8 mouse cellular contexts compared by ENCODE assay signal in the genomic region with DNA sequence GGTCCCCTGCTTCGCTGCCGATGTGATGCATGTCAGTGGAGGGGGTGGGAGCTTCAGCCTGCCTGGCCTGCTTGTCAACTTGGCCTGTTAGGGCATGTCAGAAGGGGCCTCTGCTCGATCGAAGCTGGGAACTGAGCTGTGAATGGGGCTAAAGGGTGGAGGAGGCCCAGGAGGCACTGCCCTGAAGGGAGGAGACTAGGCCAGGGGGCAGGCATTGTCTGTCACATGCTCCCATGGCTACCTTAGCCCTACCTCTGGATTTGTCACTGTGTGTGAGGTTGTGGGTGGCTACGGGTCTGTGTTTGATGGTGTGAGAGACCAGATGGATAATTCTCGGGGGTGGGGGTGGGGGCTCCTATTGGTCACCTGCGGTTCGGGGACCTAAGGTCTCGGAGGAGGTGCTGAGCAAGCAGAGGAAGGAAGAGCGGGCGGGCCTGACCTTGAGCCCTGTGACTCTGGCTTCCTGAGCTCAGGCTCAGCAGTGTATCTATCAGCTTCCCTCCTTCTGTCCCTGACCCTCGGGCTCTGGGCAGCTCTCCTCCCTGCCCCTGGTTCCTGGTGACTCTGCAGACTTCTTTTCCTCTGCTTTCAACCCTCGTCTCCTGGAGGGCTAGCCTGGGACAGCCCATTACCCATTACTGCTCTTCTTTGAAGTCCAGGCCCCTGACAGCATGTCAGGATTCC. TPM values are rescaled to one million over a fixed set of nuclear protein-coding genes. Genes with fewer than 3 reads are reported as not detected.
A peak's percentile ranks its signal among the peaks of the same experiment; 100 is the strongest.
DNase-seq lines count a peak whose midpoint lies in the region; ATAC-seq and TF ChIP-seq lines count a peak whose summit lies in the region.

No protein-coding gene starts in this region.

- H3K9ac ChIP-seq in embryonic facial prominence, embryonic 14.5 days (ENCODE audit: low read depth, low read length): no peak overlapping the region
- H3K9ac ChIP-seq in intestine, embryonic 15.5 days: peak overlapping the region; percentile 40
- H3K9ac ChIP-seq in liver, postnatal 0 days (replicated peaks): peak overlapping the region; percentile 64
- H3K9ac ChIP-seq in stomach, embryonic 16.5 days (ENCODE audit: low read length): peak overlapping the region; percentile 57

- intact Hi-C loops in left cerebral cortex, adult 2 months (cut with DNase I): no loop called here
- intact Hi-C loops in left cerebral cortex, postnatal 14 days (cut with DNase I): no loop called here

- 53% methylated on average over 12 of the region's 13 CpGs for WGBS in embryonic facial prominence, embryonic 14.5 days
- 41% methylated on average over 13 of the region's 13 CpGs for WGBS in intestine, embryonic 15.5 days
- WGBS in liver, postnatal 0 days (ENCODE audit: insufficient replicate concordance): 14% methylated on average over 13 of the region's 13 CpGs
- 40% methylated on average over 13 of the region's 13 CpGs for WGBS in stomach, embryonic 16.5 days

- peaks cover 52% of the 10 kb centered on the region for H3K4me1 ChIP-seq in embryonic facial prominence, embryonic 14.5 days (ENCODE audit: control insufficient read depth, insufficient read depth, low read length)
- H3K4me1 ChIP-seq in intestine, embryonic 15.5 days (replicated peaks): peaks cover 60% of the 10 kb centered on the region
- H3K4me1 ChIP-seq in liver, postnatal 0 days (ENCODE audit: insufficient read depth): peaks cover 64% of the 10 kb centered on the region
- peaks cover 55% of the 10 kb centered on the region for H3K4me1 ChIP-seq in stomach, embryonic 16.5 days (ENCODE audit: control insufficient read depth, insufficient read depth, low read length)

- no peaks in the 10 kb centered on the region for H3K9me3 ChIP-seq in embryonic facial prominence, embryonic 14.5 days (ENCODE audit: control insufficient read depth, low read length)
- H3K9me3 ChIP-seq in intestine, embryonic 15.5 days: no peaks in the 10 kb centered on the region
- H3K9me3 ChIP-seq in liver, postnatal 0 days (ENCODE audit: low read length): no peaks in the 10 kb centered on the region
- no peaks in the 10 kb centered on the region for H3K9me3 ChIP-seq in stomach, embryonic 16.5 days (replicated peaks; ENCODE audit: control insufficient read depth, low read length)

- no peak for DNase-seq in left cerebral cortex, adult 2 months (ENCODE audit: extremely low spot score in 1 of 2, low spot score in 2 of 2)
- DNase-seq in left cerebral cortex, postnatal 14 days (ENCODE audit: low spot score in 2 of 2): no peak
- DNase-seq in embryonic facial prominence, embryonic 14.5 days (ENCODE audit: low spot score): peak; percentile 75
- DNase-seq in liver, postnatal 0 days: peak; percentile 77
- DNase-seq in c-Kit-positive CD71-positive TER-119-positive erythroid progenitor cells, embryonic 14.5 days (ENCODE audit: low spot score): no peak
- DNase-seq in right cerebral cortex, adult 18-20 months: no peak

- peak; percentile 28 for ATAC-seq in embryonic facial prominence, embryonic 14.5 days (ENCODE audit: low read depth)
- peak; percentile 65 for ATAC-seq in intestine, embryonic 15.5 days
- ATAC-seq in liver, postnatal 0 days: peak; percentile 73
- ATAC-seq in stomach, embryonic 16.5 days (ENCODE audit: insufficient read depth, low FRiP score): peak; percentile 68

- no peak overlapping the region for H3K4me3 ChIP-seq in left cerebral cortex, adult 2 months
- no peak overlapping the region for H3K4me3 ChIP-seq in embryonic facial prominence, embryonic 14.5 days (ENCODE audit: low read depth, low read length)
- H3K4me3 ChIP-seq in intestine, embryonic 15.5 days (replicated peaks): no peak overlapping the region
- peak overlapping the region; percentile 53 for H3K4me3 ChIP-seq in liver, postnatal 0 days (ENCODE audit: low read depth, low read length)
- peak overlapping the region; percentile 16 for H3K4me3 ChIP-seq in stomach, embryonic 16.5 days (replicated peaks; ENCODE audit: low read length)

- peak overlapping the region; percentile 51 for H3K4me2 ChIP-seq in embryonic facial prominence, embryonic 14.5 days (ENCODE audit: low read depth, low read length)
- peak overlapping the region; percentile 58 for H3K4me2 ChIP-seq in intestine, embryonic 15.5 days (replicated peaks)
- peak overlapping the region; percentile 73 for H3K4me2 ChIP-seq in liver, postnatal 0 days (ENCODE audit: low read depth, low read length)
- H3K4me2 ChIP-seq in stomach, embryonic 16.5 days (ENCODE audit: low read depth, low read length): peak overlapping the region; percentile 49

- TF ChIP-seq CTCF in left cerebral cortex, adult 2 months (IDR thresholded peaks at IDR 0.05): no peak
- no peak for TF ChIP-seq CTCF in liver, postnatal 0 days (IDR thresholded peaks at IDR 0.05; ENCODE audit: low read depth)

- H3K27ac ChIP-seq in left cerebral cortex, adult 2 months: peak overlapping the region; percentile 33
- peak overlapping the region; percentile 79 for H3K27ac ChIP-seq in embryonic facial prominence, embryonic 14.5 days (replicated peaks; ENCODE audit: low read depth, low read length)
- peak overlapping the region; percentile 82 for H3K27ac ChIP-seq in intestine, embryonic 15.5 days
- peak overlapping the region; percentile 100 for H3K27ac ChIP-seq in liver, postnatal 0 days (ENCODE audit: low read depth)
- H3K27ac ChIP-seq in stomach, embryonic 16.5 days (ENCODE audit: low read length): peak overlapping the region; percentile 96

- no peaks in the 10 kb centered on the region for H3K27me3 ChIP-seq in embryonic facial prominence, embryonic 14.5 days (replicated peaks; ENCODE audit: control insufficient read depth, insufficient read depth, low read length)
- 0 out of 2 replicates have a peak, but pooled peaks cover 6% of the 10 kb centered on the region for H3K27me3 ChIP-seq in intestine, embryonic 15.5 days (replicated peaks)
- no peaks in the 10 kb centered on the region for H3K27me3 ChIP-seq in liver, postnatal 0 days (ENCODE audit: insufficient read depth, low read length)
- no peaks in the 10 kb centered on the region for H3K27me3 ChIP-seq in stomach, embryonic 16.5 days (ENCODE audit: control insufficient read depth, insufficient read depth, low read length)

- H3K36me3 ChIP-seq in embryonic facial prominence, embryonic 14.5 days (ENCODE audit: control insufficient read depth, insufficient read depth, low read length): no peaks in the 10 kb centered on the region
- no peaks in the 10 kb centered on the region for H3K36me3 ChIP-seq in intestine, embryonic 15.5 days
- H3K36me3 ChIP-seq in liver, postnatal 0 days (replicated peaks; ENCODE audit: insufficient read depth, low read length): no peaks in the 10 kb centered on the region; the same call in 1 of the 2 replicates
- H3K36me3 ChIP-seq in stomach, embryonic 16.5 days (ENCODE audit: control insufficient read depth, insufficient read depth, low read length): no peaks in the 10 kb centered on the region

- no peak for TF ChIP-seq EP300 in liver, postnatal 0 days (IDR thresholded peaks at IDR 0.05; ENCODE audit: low read depth)

RNA-seq across cellular contexts. Expression of a gene that starts 20.6 kb away (rescaled TPM):
- total RNA-seq in left cerebral cortex, adult 2 months (2021): 10 to 100 TPM; 64.4 to 78.6 TPM
- total RNA-seq in left cerebral cortex, postnatal 14 days (2021): 10 to 100 TPM; 70.1 to 71.4 TPM
- 8.9 and 9.5 TPM in 2 replicates for polyA plus RNA-seq in embryonic facial prominence, embryonic 14.5 days (2014; fragmentation: Nextera tagmentation; extraction: Ambion mirVana)
- polyA plus RNA-seq in intestine, embryonic 15.5 days (2015; fragmentation: Nextera tagmentation; extraction: Ambion mirVana): 4.2 and 4.6 TPM in 2 replicates
- polyA plus RNA-seq in liver, postnatal 0 days (2015; fragmentation: Nextera tagmentation; extraction: Ambion mirVana): 5.6 and 5.7 TPM in 2 replicates
- 4.4 and 4.8 TPM in 2 replicates for polyA plus RNA-seq in stomach, embryonic 16.5 days (2015; fragmentation: Nextera tagmentation; extraction: Ambion mirVana)

Comparison
In these comparisons a context has a peak if more than half of its experiments do, and no peak if none do; other contexts are left out.
1. DNase-seq: peak in embryonic facial prominence, embryonic 14.5 days (single experiment) and liver, postnatal 0 days (single experiment); none in left cerebral cortex, adult 2 months (0 of 2), left cerebral cortex, postnatal 14 days (0 of 2), c-Kit-positive CD71-positive TER-119-positive erythroid progenitor cells, embryonic 14.5 days (single experiment) and right cerebral cortex, adult 18-20 months (single experiment).
2. H3K27ac ChIP-seq: peak in every context shown above with its lines; median percentile 100 in liver, postnatal 0 days; 96 in stomach, embryonic 16.5 days; 82 in intestine, embryonic 15.5 days; 79 in embryonic facial prominence, embryonic 14.5 days; 33 in left cerebral cortex, adult 2 months.
3. H3K4me3 ChIP-seq: peak in liver, postnatal 0 days (single experiment) and stomach, embryonic 16.5 days (single experiment); none in left cerebral cortex, adult 2 months (single experiment), embryonic facial prominence, embryonic 14.5 days (single experiment) and intestine, embryonic 15.5 days (single experiment).
4. Peak in every context shown above with its lines, with median percentiles within 50 percentile points of each other: ATAC-seq and H3K4me2 ChIP-seq.